Mouse (Mus musculus) left cerebral cortex, adult 2 months (tissue): Measurements from ENCODE around the gene Adora2a. TPM values are rescaled to one million over a fixed set of nuclear protein-coding genes. Genes with fewer than 3 reads are reported as not detected.
A peak's percentile ranks its signal among the peaks of the same experiment; 100 is the strongest.
"Not testable (repeated sequence)": the region's sequence is repeated elsewhere in the genome, so short reads cannot be mapped to it uniquely, and the experiment has no call there.

Experiments
- DNase-seq, 2 experiments: peaks; one replicate each; pipeline ENCODE4 v3.0.0; 2021 to 2022; ENCODE audit warnings: low spot score in 2 of 2, mixed read lengths in 1 of 2; ENCODE audit errors: extremely low spot score in 1 of 2
- H3K27ac ChIP-seq: fragments of 200-600 bp; 2 replicates; pipeline ENCODE4 v1.8.1; 2022
- H3K4me3 ChIP-seq: fragments of 200-600 bp; 2 replicates; pipeline ENCODE4 v1.8.1; 2022
- CTCF ChIP-seq: fragments of 200-600 bp; IDR thresholded peaks from 2 replicates; pipeline ENCODE4 v1.8.1; 2022; ENCODE audit warnings: antibody characterized with exemption, mild to moderate bottlenecking, moderate library complexity
- intact Hi-C: fragments of 180-260 bp; cut with DNase I; formaldehyde crosslinking; loops from one replicate; pipeline ENCODE4 v1.15.1; 2025
- long read RNA-seq, 2 experiments: library from polyadenylated mRNA; stranded (forward); transcript quantifications; one replicate each; pipeline ENCODE4 v2.0.0; 2021; ENCODE audit warnings: borderline mapping rate in 2 of 2
- total RNA-seq, 2 experiments: library from RNA; stranded (reverse); gene quantifications; 2 replicates each; pipeline ENCODE4 v1.2.3; 2021

Adora2a gene
- 10 to 100 TPM in 1 of 2 experiments, 1 to 10 TPM in 1; 6.8 to 18.7 TPM for total RNA-seq
- long read RNA-seq, experiment 1, partial matches to known transcripts: 0 of 7 reads
- long read RNA-seq, experiment 1, other reads (novel, unspliced or antisense): 4 of 7 reads
- long read RNA-seq, experiment 2, partial matches to known transcripts: 0 of 3 reads
- long read RNA-seq, experiment 2, other reads (novel, unspliced or antisense): 3 of 3 reads

DNA sequence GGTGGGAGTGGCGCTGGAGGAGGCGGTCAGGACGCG, at the start of gene Adora2a:
Gene Adora2a, plus strand, starts transcription at position 6 of the 36 bp plus-strand sequence.
- intact Hi-C loops: loop anchor here (2.0 to 5.0 kb wide), 2 partner anchors 74 to 171 kb away; no protein-coding TSS in a partner anchor
- H3K27ac ChIP-seq: peak within 1 kb of the TSS; percentile 55
- no peak for DNase-seq
- H3K4me3 ChIP-seq: peak within 1 kb of the TSS; percentile 43
- no peak for TF ChIP-seq CTCF

DNA sequence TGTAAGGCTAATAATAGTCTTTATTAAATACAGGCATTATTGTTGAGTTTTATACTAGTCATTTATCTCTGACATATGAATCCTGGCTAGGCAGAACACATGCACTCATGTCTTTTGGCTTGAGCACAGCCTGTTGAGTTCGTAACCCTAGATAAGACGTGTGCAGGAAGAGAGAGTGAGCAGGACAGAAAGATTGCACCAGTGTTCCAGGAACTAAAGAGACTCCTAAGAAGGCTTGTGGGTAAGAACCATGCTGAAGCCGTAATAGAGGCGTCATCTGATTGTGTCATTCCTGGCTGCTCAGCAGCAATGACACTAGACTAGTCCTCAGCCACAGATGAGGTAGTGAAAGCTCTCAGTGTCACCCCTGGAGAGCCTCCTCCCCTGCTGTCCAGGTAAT, 43.7 kb upstream of the Adora2a start:
- intact Hi-C loops: no loop called here
- no peak for TF ChIP-seq CTCF

DNA sequence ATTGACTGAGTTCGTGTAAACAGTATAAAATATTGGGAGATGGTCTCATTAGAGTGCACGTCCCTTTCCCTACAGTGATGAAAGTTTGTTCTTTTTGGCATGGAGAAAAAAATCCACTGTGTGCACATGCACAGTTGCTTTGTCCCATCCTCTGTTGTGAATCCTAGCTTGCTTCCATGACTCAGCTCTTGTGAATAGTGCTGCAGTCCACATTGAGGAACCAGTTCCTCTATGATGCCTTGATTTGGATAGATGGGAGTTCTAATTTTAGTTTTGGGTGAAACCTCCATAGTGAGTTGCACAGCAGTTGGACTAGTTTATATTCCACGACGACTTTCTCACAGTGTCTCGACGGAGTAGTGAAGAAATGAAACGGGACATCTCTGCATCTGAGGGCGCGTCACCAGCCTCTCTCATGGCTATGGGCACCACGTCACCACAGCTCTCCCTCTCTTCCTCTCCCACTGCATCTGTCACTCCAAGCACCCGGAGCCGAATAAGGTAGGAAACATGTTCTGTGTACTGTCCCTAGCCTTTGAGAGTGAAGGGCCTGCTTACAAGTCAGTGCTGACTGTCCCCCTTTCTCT, 40.2 kb upstream of the Adora2a start:
- Histone ChIP-seq H3K4me3 (no peak overlapping the region), H3K27ac (no peak overlapping the region)
- no peak for TF ChIP-seq CTCF
- intact Hi-C loops: loop anchor here (1.0 to 5.0 kb wide), 2 partner anchors 36 to 160 kb away; no protein-coding TSS in a partner anchor
- no peak for DNase-seq

More for the DNA sequence above, 43.7 kb upstream of the Adora2a start:
- no peak for DNase-seq
- no peak overlapping the region for H3K27ac ChIP-seq
- no peak overlapping the region for H3K4me3 ChIP-seq

DNA sequence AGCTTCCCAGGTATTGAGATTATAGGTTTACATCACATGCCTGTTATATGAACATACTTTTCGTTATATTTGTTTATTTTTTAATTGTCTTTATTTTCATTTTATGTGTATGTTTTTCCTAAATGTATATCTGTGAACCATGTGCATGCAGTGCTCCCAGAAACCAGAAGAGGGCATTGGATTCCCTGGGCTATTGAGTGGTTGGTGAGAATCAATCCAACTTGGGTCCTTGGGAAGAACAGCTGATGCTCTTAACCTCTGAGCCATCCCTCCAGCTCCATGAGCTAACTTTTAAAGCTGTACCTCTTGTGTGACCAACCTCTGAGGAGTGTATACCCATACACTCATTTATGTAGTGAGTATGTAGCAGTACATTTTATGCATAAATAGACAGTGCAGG, 39.2 kb upstream of the Adora2a start:
- intact Hi-C loops: loop anchor here (1.0 to 5.0 kb wide), 2 partner anchors 35 to 159 kb away; no protein-coding TSS in a partner anchor
- no peak overlapping the region for H3K4me3 ChIP-seq
- DNase-seq: no peak
- H3K27ac ChIP-seq: no peak overlapping the region
- TF ChIP-seq CTCF: peak; percentile 75

DNA sequence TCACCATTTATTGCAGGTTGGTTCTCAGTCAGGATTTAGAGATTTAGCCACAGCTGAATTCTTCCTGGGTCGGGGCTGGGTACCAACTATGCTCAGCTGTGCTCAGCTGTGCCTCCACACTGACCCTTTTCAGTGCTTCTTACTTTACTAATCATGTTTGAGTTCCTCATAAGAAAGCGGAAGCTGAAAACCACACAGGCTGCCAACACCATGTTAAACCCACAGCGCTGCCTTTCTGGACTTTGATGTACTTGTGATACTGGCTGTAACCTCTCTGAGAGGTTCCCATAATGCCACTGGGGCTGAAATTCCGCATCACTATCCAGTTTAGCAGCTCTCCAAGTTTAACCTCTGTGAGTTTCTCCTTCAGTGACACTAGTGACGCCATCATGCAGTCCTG, 34.0 kb upstream of the Adora2a start:
- intact Hi-C loops: no loop called here

DNA sequence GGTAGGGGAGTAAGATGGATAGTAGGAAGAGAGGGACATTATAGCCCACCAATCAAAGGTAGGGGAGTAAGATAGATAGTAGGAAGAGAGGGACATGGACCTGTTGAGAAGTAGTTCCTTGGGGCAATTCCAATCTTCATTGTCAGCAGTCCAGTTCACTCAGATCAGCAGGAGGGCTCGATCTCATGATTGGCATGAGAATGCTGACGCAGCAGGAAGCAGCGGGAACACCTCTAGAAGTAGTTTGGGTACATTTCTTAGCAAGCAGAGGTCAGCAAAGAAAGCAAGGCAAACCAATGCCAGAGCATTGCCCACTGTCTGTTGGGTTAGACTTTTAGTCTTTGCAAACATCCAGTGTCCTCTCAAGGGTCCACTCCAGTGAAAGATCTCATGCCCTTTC, 32.9 kb upstream of the Adora2a start:
- TF ChIP-seq CTCF: no peak
- Histone ChIP-seq H3K4me3 (no peak overlapping the region), H3K27ac (no peak overlapping the region)
- DNase-seq: no peak
- intact Hi-C loops: no loop called here

More for the DNA sequence above, 34.0 kb upstream of the Adora2a start:
- Histone ChIP-seq H3K27ac (no peak overlapping the region), H3K4me3 (no peak overlapping the region)
- DNase-seq: no peak
- no peak for TF ChIP-seq CTCF

DNA sequence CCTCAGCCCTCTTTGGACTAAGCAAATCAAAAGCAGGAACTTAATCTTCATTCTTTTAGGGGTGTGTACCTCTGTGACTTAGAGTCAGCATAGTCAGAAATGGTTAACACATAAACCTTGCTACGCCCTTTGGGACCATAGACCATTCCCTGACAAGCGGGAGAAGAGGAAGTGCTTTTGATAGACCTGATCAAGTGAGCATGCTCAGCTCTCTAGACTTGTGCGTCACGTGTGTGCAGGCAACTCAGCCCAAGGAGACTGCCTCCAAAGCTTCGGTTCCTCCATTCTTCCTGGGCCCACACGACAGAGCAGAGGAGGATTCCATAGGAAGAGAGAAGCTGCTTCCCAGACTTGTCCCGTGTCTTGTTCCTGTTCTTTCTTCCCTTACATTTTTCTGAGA, 28.1 kb upstream of the Adora2a start:
- intact Hi-C loops: no loop called here
- no peak for TF ChIP-seq CTCF
- no peak for DNase-seq
- Histone ChIP-seq H3K27ac (no peak overlapping the region), H3K4me3 (no peak overlapping the region)

DNA sequence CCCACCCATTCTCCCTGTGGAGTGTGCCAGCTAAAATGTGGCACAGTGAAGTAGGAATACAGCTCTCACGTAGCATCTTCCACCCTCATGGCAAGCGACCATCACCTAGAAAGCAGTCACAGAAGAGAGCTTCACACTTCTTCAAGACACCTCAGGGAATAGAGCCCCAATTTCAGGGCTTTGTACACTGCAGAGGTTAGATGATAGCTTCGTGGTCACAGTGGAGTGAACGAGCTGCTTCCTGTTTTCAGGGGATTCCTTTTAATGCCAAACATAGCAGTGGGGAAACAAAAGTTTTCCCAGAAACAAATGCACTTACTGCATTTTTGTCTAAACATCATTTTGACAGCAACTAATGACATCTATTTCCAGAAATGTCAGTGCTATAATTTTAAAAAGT, 27.3 kb upstream of the Adora2a start:
- intact Hi-C loops: no loop called here
- DNase-seq: no peak
- H3K4me3 ChIP-seq: no peak overlapping the region
- H3K27ac ChIP-seq: no peak overlapping the region
- no peak for TF ChIP-seq CTCF

DNA sequence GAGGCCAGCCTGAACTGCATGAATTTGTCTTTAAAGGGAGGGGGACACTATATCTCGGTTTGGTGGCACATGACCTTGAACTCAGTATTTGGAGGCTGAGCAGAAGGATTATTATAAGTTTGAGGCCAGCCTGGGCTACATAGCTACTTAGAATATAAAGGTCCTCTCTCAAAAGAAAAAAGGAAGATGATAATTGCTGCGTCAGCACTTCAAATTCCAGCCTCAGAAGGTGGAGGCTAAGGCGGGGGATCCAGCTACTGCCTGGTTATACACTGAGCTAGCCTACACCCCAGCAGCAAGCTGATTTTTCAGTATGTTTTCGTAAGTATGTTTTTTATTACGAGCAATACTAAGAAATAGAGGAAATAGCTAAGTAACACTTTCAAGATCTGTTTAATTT, 26.0 kb upstream of the Adora2a start:
- intact Hi-C loops: no loop called here
- TF ChIP-seq CTCF: no peak
- H3K4me3 ChIP-seq: no peak overlapping the region
- no peak for DNase-seq
- H3K27ac ChIP-seq: no peak overlapping the region

DNA sequence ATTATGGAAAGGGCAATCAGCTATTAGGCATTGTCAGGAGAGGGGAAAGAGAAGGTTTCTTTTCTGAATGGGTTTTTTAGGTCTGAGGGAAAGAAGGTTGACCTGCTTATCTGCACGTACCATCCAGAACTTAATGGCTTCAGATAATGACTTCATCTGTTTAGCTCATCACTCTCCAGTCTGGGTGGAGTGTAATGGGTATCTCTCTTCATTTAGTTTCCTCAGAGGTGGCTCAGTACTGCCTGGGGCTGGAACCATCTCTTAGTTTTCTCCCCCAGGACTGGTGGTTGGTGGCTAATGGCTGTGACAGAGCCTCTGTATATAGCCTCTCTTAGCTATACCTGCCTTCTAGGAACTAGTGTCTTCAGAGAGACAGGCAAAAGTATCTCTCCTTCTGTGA, 25.3 kb upstream of the Adora2a start:
- intact Hi-C loops: no loop called here
- Histone ChIP-seq H3K27ac (no peak overlapping the region), H3K4me3 (no peak overlapping the region)
- DNase-seq: no peak
- no peak for TF ChIP-seq CTCF

DNA sequence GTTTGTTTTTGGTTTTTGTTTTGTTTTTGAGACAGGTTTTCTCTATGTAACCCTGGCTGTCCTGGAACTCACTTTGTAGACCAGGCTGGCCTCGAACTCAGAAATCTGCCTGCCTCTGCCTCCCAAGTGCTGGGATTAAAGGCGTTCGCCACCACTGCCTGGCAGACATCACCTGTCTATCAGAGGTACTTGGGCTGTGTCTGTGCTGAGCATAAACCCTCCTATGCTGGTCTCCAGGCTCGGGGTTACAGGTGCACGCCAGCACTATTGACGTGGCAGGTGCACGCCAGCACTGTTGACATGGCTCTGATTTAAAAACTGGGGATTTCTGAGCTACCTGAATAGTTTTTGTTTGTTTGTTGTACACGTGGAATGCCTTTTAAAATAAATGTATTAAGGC, 24.5 kb upstream of the Adora2a start:
- intact Hi-C loops, H3K4me3 ChIP-seq, H3K27ac ChIP-seq, DNase-seq: not testable (repeated sequence)

DNA sequence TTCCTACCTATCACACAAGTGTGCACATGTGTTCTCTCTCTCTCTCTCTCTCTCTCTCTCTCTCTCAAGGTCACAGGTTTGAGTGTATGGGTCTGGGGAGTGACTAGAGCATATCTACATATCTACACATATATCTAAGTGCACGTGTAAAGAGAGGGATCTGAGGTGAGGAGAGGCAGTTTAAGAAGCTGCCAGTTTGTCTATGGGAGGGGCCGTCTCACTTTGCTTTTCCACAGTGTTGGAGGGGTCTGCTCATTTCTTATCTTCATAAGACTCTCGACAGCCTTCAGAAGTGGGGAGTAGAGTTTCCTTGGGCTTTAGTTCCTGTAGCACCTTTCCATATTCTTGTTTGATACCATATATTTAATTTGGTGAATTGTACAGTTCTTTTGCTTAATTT, 23.4 kb upstream of the Adora2a start:
- Histone ChIP-seq H3K27ac (no peak overlapping the region), H3K4me3 (no peak overlapping the region)
- TF ChIP-seq CTCF: no peak
- no peak for DNase-seq
- intact Hi-C loops: no loop called here

DNA sequence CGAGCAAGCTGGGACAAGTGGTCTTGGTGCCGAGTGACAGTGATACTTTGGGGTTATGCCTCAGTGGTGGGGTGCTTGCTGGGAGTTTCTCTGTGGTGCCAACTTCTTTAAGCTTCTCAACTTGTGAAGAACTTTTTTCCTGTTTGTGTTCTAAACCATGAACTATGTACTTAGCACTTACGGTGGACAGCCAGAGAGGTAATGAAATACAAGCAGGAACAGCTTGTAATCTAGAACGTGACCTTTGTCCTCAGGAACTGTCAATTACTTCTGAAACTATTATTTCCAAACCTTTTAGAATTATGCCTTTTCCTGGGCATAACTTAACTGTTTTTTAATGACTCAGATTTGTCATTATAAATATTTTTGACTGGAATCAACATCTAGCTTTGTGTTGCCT, 22.3 kb upstream of the Adora2a start:
- intact Hi-C loops: no loop called here
- DNase-seq: no peak
- Histone ChIP-seq H3K4me3 (no peak overlapping the region), H3K27ac (no peak overlapping the region)
- TF ChIP-seq CTCF: no peak

DNA sequence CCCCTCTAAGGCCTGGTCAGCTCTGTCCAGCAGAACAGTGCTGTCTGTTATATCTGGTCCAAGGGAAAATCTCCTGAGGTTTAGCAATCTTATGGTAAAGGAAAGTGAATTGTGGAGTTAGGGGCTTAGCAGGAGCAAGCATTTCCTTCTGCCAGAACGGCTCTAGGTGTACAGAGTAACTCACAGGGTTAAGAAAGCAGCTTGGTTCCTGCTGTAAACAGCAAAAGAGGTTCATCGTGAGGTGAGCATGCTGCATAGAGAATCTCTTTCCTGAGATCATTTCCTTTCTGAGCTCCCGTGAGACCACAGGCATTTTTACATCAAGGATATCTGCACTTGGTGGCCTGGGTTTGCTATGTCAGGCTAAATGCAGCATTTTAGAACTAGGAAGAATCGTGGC, 21.8 kb upstream of the Adora2a start:
- Histone ChIP-seq H3K4me3 (no peak overlapping the region), H3K27ac (no peak overlapping the region)
- no peak for TF ChIP-seq CTCF
- intact Hi-C loops: no loop called here
- DNase-seq: no peak
